Mouse (Mus musculus) stomach, embryonic 14.5 days (tissue): ENCODE results near the gene Apod. TPM values are rescaled to one million over a fixed set of nuclear protein-coding genes. Genes with fewer than 3 reads are reported as not detected.
A peak's percentile ranks its signal among the peaks of the same experiment; 100 is the strongest.
"Not testable (repeated sequence)": the region's sequence is repeated elsewhere in the genome, so short reads cannot be mapped to it uniquely, and the experiment has no call there.

ENCODE experiments used
- ATAC-seq: fragments of 200-750 bp; cut with Nextera tagmentation; 2 replicates; pipeline ENCODE4 v1.8.0; 2017; ENCODE audit warnings: low read depth, moderate TSS enrichment; ENCODE audit not compliant: insufficient number of reproducible peaks, insufficient read depth, low FRiP score
- H3K27ac ChIP-seq: fragments of 300-500 bp; sonication (generic); 2 replicates; pipeline ENCODE4 v1.5.1; 2014; ENCODE audit warnings: mild to moderate bottlenecking, low read length, moderate library complexity, mixed read lengths
- H3K27me3 ChIP-seq: fragments of 300-500 bp; sonication (generic); 2 replicates; pipeline ENCODE4 v1.6.1; 2014; ENCODE audit warnings: low read length, control low read depth, mixed read lengths; ENCODE audit not compliant: control insufficient read depth, insufficient read depth
- H3K36me3 ChIP-seq: fragments of 300-500 bp; sonication (generic); 2 replicates; pipeline ENCODE4 v1.6.1; 2014; ENCODE audit warnings: mild to moderate bottlenecking, control low read depth, low read length, moderate library complexity, mixed read lengths; ENCODE audit not compliant: control insufficient read depth, insufficient read depth
- H3K4me1 ChIP-seq: fragments of 300-500 bp; sonication (generic); 2 replicates; pipeline ENCODE4 v1.6.1; 2014; ENCODE audit warnings: low read length, control low read depth, mixed read lengths; ENCODE audit not compliant: control insufficient read depth, insufficient read depth
- H3K4me2 ChIP-seq: fragments of 300-500 bp; sonication (generic); replicated peaks from 2 replicates; pipeline ENCODE4 v1.6.1; 2014; ENCODE audit warnings: low read depth, low read length, control low read depth
- H3K4me3 ChIP-seq: fragments of 300-500 bp; sonication (generic); 2 replicates; pipeline ENCODE4 v1.5.1; 2014; ENCODE audit warnings: low read depth, low read length, control low read depth
- H3K9ac ChIP-seq: fragments of 300-500 bp; sonication (generic); replicated peaks from 2 replicates; pipeline ENCODE4 v1.6.1; 2014; ENCODE audit warnings: low read depth, mild to moderate bottlenecking, control low read depth, low read length, moderate library complexity, mixed read lengths
- H3K9me3 ChIP-seq: fragments of 300-500 bp; sonication (generic); 2 replicates; pipeline ENCODE4 v1.6.1; 2016; ENCODE audit warnings: low read depth, low read length, control low read depth; ENCODE audit not compliant: control insufficient read depth
- WGBS: fragments of 180-500 bp; shearing (Covaris S2); extraction: QIAGEN DNeasy Blood & Tissue Kit; methylation state at CpG from one replicate; pipeline ENCODE4 v1.1.7; 2014; 5-methylcytosine and 5-hydroxymethylcytosine counted together
- polyA plus RNA-seq: library from polyadenylated mRNA; unstranded; fragments of >200 nt; fragmentation: Nextera tagmentation; extraction: Ambion mirVana; gene quantifications from 2 replicates; pipeline ENCODE4 v1.2.1, GENCODE M21; 2014

The Apod gene
- polyA plus RNA-seq, 1 experiment from 2014 or later, result 1.4 TPM

DNA sequence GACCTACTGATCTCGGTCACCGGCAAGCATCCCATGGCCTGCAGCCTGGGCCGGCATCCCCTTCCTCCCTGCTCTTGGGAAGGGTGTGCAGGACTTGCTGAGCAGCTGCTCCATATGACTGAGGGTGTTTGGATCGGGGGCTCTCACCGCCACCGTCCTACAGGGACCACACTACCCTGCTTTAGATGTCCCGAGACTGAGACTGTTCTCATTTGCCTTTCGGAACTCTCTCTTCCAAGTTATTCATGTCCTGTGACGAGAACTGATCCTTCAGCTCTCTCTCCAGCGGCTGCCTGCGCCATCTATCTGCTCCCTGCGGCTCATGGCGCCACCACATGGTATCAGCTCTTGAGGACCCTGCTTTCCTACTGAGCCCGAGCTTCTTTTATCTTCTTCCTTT is 33.0 kb upstream of the Apod start:
- Histone ChIP-seq H3K9me3 (no peaks in the 10 kb centered on the region), H3K27ac (no peak overlapping the region), H3K9ac (no peak overlapping the region), H3K4me3 (no peak overlapping the region), H3K36me3 (no peaks in the 10 kb centered on the region), H3K27me3 (no peaks in the 10 kb centered on the region), H3K4me2 (peak overlapping the region; percentile 31), H3K4me1 (no peaks in the 10 kb centered on the region)
- 14% methylated on average over 14 of the region's 14 CpGs for whole genome bisulfite sequencing
- ATAC-seq, result no peak; the same call in 1 of the 2 replicates

DNA sequence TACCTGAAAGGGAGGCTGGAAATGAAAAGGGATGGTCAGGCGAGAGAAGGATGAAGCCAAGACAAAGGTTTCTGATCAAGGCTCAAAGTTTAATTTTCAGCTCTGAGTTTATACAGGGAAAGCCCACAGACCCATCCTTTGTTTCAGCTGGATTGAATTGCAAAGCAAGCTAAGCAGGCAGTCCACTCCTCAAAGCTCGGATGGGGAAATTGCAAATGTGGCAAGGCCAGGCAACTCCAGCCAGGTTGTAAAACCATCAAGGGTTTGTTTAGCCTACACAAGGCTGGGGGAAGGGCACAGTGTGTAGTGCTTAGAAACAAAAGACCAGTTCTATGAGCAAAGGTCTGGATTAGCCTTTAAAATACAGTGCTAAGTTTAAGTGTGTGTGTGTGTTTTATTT is 28.4 kb upstream of the Apod start:
- Histone ChIP-seq H3K4me2 (no peak overlapping the region), H3K27ac (no peak overlapping the region), H3K9me3 (no peaks in the 10 kb centered on the region), H3K4me1 (no peaks in the 10 kb centered on the region), H3K9ac (no peak overlapping the region), H3K4me3 (no peak overlapping the region), H3K36me3 (no peaks in the 10 kb centered on the region), H3K27me3 (no peaks in the 10 kb centered on the region)
- WGBS, result 40% methylated on average over 2 of the region's 2 CpGs
- ATAC-seq, result no peak

DNA sequence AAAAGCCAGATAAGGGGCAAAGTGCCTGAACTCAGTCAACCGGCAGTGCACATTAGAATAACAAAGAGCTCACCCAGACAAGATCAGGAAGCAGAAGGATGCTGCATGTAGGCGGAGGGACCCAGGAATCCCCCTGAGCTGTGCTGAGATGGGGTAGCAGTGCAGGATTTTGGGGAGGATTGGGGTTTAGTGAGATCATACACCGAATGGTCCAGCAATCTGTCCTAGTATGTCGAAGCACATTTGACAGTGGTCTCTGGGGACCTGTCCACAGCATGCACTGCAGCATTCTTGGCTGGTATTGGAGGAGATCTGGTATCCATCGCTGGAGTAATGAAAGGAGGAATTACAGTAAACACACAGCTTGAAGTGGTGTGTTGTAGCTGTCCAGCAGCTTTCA is 27.9 kb upstream of the Apod start:
- no peak overlapping the region for H3K9ac ChIP-seq
- no peak overlapping the region for H3K4me2 ChIP-seq
- H3K9me3 ChIP-seq, result no peaks in the 10 kb centered on the region
- no peaks in the 10 kb centered on the region for H3K36me3 ChIP-seq
- 25% methylated on average over 5 of the region's 5 CpGs for WGBS
- H3K4me3 ChIP-seq, result no peak overlapping the region
- ATAC-seq, result no peak
- no peak overlapping the region for H3K27ac ChIP-seq
- no peaks in the 10 kb centered on the region for H3K27me3 ChIP-seq
- no peaks in the 10 kb centered on the region for H3K4me1 ChIP-seq

DNA sequence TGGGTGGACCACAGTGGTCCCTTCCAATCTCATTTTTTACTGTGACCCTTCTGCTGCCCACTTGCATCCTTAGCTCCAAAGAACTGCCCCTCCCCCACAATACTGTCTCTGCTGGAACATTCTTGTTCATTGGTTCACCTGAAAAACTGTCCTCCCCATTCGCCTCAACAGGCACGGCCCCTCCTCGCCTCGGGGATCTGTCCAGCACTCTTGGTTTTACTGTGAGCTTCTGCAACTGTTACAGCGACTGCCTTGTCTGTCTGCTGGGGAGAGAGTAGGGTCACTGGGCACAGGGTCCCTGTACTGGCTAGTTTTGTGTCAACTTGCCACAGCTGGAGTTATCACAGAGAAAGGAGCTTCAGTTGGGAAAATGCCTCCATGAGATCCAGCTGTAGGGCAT is 24.7 kb upstream of the Apod start:
- Histone ChIP-seq H3K9me3 (no peaks in the 10 kb centered on the region), H3K9ac (no peak overlapping the region), H3K36me3 (no peaks in the 10 kb centered on the region), H3K4me2 (no peak overlapping the region), H3K27ac (no peak overlapping the region), H3K4me1 (no peaks in the 10 kb centered on the region), H3K4me3 (no peak overlapping the region), H3K27me3 (no peaks in the 10 kb centered on the region)
- WGBS, result 30% methylated on average over 5 of the region's 5 CpGs
- no peak for ATAC-seq

DNA sequence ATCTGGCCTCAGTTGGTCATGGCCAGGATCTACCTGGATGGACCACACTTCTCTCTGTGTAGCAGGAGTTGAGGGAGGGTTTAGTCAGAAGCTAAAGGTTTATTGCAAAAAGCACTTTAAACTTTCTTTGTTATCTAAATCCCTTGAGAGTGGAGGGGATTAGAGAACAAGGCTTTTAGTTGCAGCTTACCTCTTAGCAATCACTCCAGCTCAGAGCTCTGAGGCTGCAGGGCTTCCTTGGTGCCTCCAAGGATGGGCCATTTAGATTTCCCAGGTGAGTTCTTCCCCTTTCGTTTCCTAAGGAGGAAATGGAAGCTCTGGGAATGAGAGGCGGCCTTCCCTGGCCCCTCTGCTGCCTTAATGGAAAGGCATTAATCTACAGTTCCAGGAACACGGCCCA is 23.3 kb upstream of the Apod start:
- ATAC-seq, result no peak

DNA sequence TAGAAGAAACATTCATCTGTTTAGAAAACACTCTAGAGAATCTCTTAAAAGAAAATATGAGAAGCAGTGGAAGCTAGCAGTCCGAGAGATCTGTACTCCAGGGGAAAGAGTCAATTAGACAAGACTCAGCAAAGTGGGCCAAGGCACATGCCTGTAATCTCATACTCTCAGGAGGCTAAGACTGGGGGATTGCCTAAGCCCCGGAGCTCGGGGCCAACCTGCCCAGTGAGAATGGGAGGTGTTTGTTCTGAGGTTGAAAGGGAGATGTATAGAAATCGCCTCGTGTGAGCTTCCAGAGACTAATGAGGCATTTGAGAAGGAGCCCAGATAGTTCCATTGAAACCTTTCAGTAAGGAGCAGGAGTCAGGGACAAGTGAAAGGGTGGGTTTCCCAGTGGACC is 20.2 kb upstream of the Apod start:
- Histone ChIP-seq H3K36me3 (no peaks in the 10 kb centered on the region), H3K4me3 (no peak overlapping the region), H3K9me3 (no peaks in the 10 kb centered on the region), H3K4me2 (no peak overlapping the region), H3K9ac (no peak overlapping the region), H3K27ac (no peak overlapping the region), H3K27me3 (no peaks in the 10 kb centered on the region), H3K4me1 (no peaks in the 10 kb centered on the region)
- WGBS, result 35% methylated on average over 5 of the region's 5 CpGs
- no peak for ATAC-seq

More for the DNA sequence above, 23.3 kb upstream of the Apod start:
- WGBS, result 29% methylated on average over 3 of the region's 3 CpGs
- no peaks in the 10 kb centered on the region for H3K36me3 ChIP-seq
- no peak overlapping the region for H3K4me3 ChIP-seq
- H3K9ac ChIP-seq, result no peak overlapping the region
- H3K27me3 ChIP-seq, result no peaks in the 10 kb centered on the region
- no peaks in the 10 kb centered on the region for H3K9me3 ChIP-seq
- no peak overlapping the region for H3K4me2 ChIP-seq
- H3K27ac ChIP-seq, result no peak overlapping the region
- H3K4me1 ChIP-seq, result no peaks in the 10 kb centered on the region

DNA sequence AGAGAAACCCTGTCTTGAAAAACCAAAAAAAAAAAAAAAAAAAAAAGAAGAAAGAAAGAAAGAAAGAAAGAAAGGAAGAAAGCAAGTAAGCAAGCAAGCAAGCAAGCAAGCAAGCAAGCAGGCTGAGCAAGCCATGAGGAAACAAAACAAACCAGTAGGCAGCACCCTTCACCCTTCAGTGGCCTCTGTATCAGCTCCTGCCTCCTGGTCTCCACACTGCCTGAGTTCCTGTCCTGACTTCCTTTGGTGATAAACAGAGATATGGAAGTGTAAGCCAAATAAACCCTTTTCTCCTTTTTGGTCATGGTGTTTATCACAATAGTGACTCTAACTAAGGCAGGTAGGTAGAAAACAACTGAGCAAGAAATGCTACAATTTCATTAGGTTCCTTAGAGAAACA is 18.0 kb upstream of the Apod start:
- no peaks in the 10 kb centered on the region for H3K27me3 ChIP-seq
- H3K9me3 ChIP-seq, result no peaks in the 10 kb centered on the region
- H3K27ac ChIP-seq, result no peak overlapping the region
- no peaks in the 10 kb centered on the region for H3K36me3 ChIP-seq
- no peak overlapping the region for H3K4me3 ChIP-seq
- H3K4me2 ChIP-seq, result no peak overlapping the region
- no peaks in the 10 kb centered on the region for H3K4me1 ChIP-seq
- H3K9ac ChIP-seq, result no peak overlapping the region
- ATAC-seq, result no peak

DNA sequence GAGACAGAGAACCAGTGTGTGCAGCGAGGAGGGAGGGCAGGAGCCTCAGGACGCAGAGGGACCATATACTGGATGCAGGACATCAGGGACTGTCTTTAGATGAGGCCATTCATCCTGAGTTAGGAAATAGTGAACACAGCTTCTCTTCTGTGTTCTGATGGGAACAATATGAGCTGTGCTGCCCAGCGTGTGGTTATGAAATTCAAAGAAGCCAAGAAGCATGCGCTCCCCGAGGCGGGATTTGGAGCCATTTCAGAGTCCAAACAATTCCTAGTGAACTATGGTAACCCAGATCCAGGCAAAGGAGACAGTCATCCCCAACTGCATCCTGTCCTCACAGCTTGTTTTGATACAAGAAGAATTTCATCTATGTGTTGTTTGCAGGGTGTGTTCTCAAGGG is 16.4 kb upstream of the Apod start:
- H3K4me3 ChIP-seq, H3K4me1 ChIP-seq, ATAC-seq, H3K4me2 ChIP-seq, H3K9me3 ChIP-seq, H3K9ac ChIP-seq, H3K36me3 ChIP-seq, H3K27ac ChIP-seq, H3K27me3 ChIP-seq: not testable (repeated sequence)
- 84% methylated on average over 6 of the region's 6 CpGs for WGBS

DNA sequence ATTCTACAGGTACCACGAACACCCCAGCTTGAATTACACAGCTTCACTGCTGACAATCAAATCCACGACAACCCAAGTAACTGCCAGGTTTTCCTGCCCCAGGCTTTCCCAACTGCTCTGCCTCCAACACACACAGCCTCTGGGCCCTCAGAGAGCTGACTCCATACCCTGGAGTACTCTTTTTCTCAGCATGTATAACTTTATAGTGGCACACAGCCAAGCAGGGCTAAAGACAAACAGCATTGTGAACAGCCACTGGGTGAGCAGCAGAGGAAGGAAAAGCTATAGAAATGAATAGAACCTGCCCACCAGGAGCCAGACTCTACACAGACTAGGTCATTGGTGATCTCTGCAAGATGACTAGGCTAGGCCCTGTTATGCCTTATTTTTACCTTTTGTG is 15.1 kb upstream of the Apod start:
- H3K9ac ChIP-seq, result no peak overlapping the region
- no peaks in the 10 kb centered on the region for H3K9me3 ChIP-seq
- no peak overlapping the region for H3K4me3 ChIP-seq
- 0 out of 2 replicates have a peak, but pooled peaks cover 4% of the 10 kb centered on the region for H3K4me1 ChIP-seq
- H3K4me2 ChIP-seq, result no peak overlapping the region
- 70% methylated on average over 2 of the region's 2 CpGs for WGBS
- no peak overlapping the region for H3K27ac ChIP-seq
- no peak for ATAC-seq
- H3K36me3 ChIP-seq, result no peaks in the 10 kb centered on the region
- H3K27me3 ChIP-seq, result no peaks in the 10 kb centered on the region
